Mouse (Mus musculus): ENCODE measurements around the gene Tmem30c.

The Tmem30c gene

GRCm38 (mm10) chr16:57292765-57293164 lies at the start of gene Tmem30c:
Tmem30c (minus strand) TSS chr16:57292865.
- DNase-seq (ENCODE audit: low read depth, low spot score), result no peak

DNA sequence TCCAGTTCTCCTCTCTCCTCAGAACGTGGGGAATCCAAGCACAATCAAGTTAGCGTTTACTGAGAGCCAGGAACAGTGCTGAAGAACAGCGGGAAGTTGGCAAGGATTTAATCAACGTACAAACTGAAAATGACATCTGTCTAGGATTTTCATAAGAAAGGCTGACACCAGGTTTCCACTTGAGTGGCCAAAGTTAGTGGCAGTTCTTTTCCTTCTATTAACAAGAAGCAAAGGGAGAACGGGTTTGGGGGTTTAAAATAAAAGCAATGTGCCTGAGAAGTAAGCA lies 47.9 kb upstream of the Tmem30c start:
- DNase-seq (ENCODE audit: low read depth, low spot score), result peak; percentile 44

GRCm38 (mm10) chr16:57339765-57340612 lies 47.3 kb upstream of the Tmem30c start:
- no peak for DNase-seq (ENCODE audit: low read depth, low spot score)

GRCm38 (mm10) chr16:57336770-57337423 lies 44.2 kb upstream of the Tmem30c start:
- DNase-seq (ENCODE audit: low read depth, low spot score), result no peak

DNA sequence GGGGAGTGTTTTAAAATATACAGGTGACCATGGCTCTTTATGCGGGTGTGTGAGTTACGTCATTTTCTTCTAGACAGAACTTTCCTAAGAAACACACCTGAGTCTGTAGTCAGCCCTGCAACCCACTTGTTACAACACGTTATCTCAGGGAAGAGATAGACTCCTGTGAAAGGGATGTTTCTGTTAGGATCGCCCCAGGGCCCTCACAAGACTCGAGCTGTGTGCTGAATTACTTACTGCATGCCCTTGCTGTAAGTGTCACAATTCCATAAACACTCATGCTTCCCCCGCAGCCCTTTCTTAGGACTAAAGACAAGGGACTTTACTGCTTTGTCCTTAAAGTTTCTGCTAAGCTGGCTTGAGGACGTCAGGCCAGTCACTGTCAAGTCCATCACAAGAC lies 39.6 kb upstream of the Tmem30c start:
- no peak for DNase-seq (ENCODE audit: low read depth, low spot score)

DNA sequence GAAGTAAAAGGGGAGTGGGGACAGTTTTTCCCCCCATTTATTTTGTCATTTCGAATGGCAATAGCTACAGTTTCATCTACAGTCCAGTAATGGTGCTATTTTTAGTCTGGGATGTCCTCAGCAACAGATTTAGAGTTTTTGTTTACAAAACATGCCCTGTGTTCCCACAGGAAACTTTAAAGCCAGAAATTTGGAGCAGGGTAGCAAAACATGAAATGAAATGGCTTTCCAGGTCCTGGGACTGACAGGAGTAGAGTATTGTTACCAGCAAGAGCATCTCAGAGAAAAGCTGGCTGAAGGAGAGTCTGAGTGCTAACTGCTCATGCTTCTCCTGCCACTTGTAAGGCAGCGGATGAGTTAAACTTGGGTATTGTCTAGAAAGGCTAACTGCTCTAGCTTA lies 37.4 kb upstream of the Tmem30c start:
- DNase-seq (ENCODE audit: low read depth, low spot score), result no peak

GRCm38 (mm10) chr16:57329028-57329427 lies 36.4 kb upstream of the Tmem30c start:
- DNase-seq (ENCODE audit: low read depth, low spot score), result peak; percentile 12

- DNase-seq (ENCODE audit: low read depth, low spot score), result no peak
Observed at GRCm38 (mm10) chr16:57326996-57327395, 34.3 kb upstream of the Tmem30c start.

DNA sequence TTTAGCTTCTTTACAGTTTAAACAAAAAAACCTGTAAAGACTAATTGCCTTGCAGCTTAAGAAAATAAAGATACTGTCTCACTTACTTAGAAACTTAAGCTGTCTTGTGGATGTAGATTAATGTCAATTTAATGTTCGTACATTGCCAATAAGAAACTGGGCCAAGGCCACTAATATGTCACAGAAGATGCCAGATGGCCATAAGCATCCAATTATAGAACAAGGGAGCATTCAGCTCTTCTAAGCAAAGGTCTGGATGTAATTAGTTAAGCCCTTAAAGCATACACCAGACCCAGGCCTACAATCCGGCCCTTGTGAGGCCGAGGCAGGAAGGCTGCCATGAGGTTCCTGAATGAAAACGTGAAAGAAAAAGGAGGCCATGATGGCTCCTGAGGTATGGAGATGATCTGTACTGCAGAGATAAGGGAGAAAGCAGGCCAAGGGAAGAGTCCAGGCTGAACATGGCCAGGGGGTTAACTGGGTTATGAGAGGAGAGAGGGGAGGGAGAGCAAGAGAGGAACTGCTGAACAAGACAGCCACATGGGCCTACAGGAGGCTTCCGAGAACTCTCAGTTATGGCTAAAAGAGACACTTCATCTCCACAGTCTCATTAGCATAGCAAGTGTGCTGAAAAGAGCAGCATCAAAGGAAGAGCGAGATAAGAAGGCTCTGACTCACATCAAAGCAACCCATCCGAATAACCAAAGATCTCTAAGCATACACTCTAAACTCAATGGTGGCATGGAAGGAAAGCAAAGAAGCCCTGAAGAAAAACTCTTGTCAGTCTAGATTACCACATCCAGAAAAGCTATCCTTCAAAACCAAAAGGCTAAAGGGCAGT lies 26.8 kb upstream of the Tmem30c start:
- DNase-seq (ENCODE audit: low read depth, low spot score), result peak; percentile 75

GRCm38 (mm10) chr16:57318637-57319125 lies 26.0 kb upstream of the Tmem30c start:
- peak; percentile 55 for DNase-seq (ENCODE audit: low read depth, low spot score)

GRCm38 (mm10) chr16:57317882-57318636 lies 25.4 kb upstream of the Tmem30c start:
- no peak for DNase-seq (ENCODE audit: low read depth, low spot score)

- DNase-seq (ENCODE audit: low read depth, low spot score), result no peak
Observed at GRCm38 (mm10) chr16:57317127-57317526, 24.5 kb upstream of the Tmem30c start.

DNA sequence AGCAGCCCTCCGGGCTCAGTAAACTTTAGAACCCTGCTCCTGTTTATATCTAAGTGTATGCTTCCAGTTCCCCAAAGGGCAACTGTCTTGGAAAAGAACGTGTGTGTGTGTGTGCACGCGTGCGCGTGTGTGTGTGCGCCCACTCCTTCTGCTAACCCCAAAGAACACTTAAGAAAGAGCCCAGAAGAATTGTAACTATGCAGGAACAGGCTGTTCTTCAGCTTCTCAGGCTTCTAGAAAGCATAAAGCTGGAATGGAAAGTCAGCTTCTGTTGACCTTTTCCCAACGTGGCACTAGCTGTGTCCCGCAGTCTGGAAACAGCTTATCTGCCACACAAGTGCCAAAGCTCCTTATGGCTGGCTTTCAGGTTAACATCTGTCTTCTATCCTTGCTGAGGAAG lies 22.4 kb upstream of the Tmem30c start:
- DNase-seq (ENCODE audit: low read depth, low spot score), result no peak

- no peak for DNase-seq (ENCODE audit: low read depth, low spot score)
Observed at GRCm38 (mm10) chr16:57314236-57314635, 21.6 kb upstream of the Tmem30c start.

- no peak for DNase-seq (ENCODE audit: low read depth, low spot score)
Observed at GRCm38 (mm10) chr16:57313487-57313886, 20.8 kb upstream of the Tmem30c start.

DNA sequence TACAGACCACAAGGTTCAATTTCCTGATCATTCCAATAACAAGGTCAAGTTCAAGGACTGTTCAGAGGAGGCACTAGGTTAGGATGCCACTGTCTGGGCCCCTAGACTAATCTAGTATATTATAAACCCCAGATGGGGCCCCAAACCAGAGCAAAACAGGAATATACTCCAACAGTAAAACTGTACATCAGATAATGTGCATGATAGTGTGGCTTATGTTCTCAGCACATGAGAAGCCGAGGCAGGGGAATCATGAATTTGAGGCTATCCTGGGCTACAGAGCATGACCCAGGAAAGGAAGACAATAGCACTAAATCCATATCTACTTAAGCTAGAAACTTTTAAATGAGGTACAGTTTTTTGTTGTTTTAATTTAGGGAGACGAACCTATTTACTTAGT lies 19.5 kb upstream of the Tmem30c start:
- no peak for DNase-seq (ENCODE audit: low read depth, low spot score)

GRCm38 (mm10) chr16:57305463-57305862 lies 12.8 kb upstream of the Tmem30c start:
- no peak for DNase-seq (ENCODE audit: low read depth, low spot score)

GRCm38 (mm10) chr16:57303716-57304115 lies 11.1 kb upstream of the Tmem30c start:
- DNase-seq (ENCODE audit: low read depth, low spot score), result no peak

GRCm38 (mm10) chr16:57302792-57303698 lies 10.4 kb upstream of the Tmem30c start:
- DNase-seq (ENCODE audit: low read depth, low spot score), result no peak

- no peak for DNase-seq (ENCODE audit: low read depth, low spot score)
Observed at GRCm38 (mm10) chr16:57301512-57302115, 8.9 kb upstream of the Tmem30c start.
